In genomic region chr14:15437046-15437445, GRCm38 (mm10) we compare ENCODE assay signal across 8 mouse cellular contexts. TPM values are rescaled to one million over a fixed set of nuclear protein-coding genes. Genes with fewer than 3 reads are reported as not detected.
A peak's percentile ranks its signal among the peaks of the same experiment; 100 is the strongest.
DNase-seq lines count a peak whose midpoint lies in the region; ATAC-seq and TF ChIP-seq lines count a peak whose summit lies in the region.

No protein-coding gene starts in this region.

- H3K4me1 ChIP-seq in lung, embryonic 14.5 days (ENCODE audit: insufficient read depth), result no peaks in the 10 kb centered on the region
- H3K4me1 ChIP-seq in intestine, postnatal 0 days (replicated peaks; ENCODE audit: control insufficient read depth, insufficient read depth, low read length), result 0 out of 2 replicates have a peak, but pooled peaks cover 3% of the 10 kb centered on the region
- H3K4me1 ChIP-seq in small intestine, adult 2 months (ENCODE audit: control insufficient read depth, insufficient read depth, insufficient read length, low read length), result no peaks in the 10 kb centered on the region

- no peak for TF ChIP-seq POLR2A in small intestine, adult 2 months (IDR thresholded peaks at IDR 0.05; ENCODE audit: low read depth, low read length)

- WGBS in lung, embryonic 14.5 days, result 46% methylated on average over 4 of the region's 4 CpGs
- WGBS in intestine, postnatal 0 days, result 51% methylated on average over 4 of the region's 4 CpGs
- 54% methylated on average over 4 of the region's 4 CpGs for WGBS in small intestine, adult 2 months

- peaks cover 15% of the 10 kb centered on the region for H3K27me3 ChIP-seq in lung, embryonic 14.5 days (ENCODE audit: insufficient read depth, low read length)
- H3K27me3 ChIP-seq in intestine, postnatal 0 days (replicated peaks; ENCODE audit: control insufficient read depth, insufficient read depth, low read length), result peaks cover 9% of the 10 kb centered on the region; the same call in 1 of the 2 replicates
- no peaks in the 10 kb centered on the region for H3K27me3 ChIP-seq in small intestine, adult 2 months (ENCODE audit: control insufficient read depth, insufficient read depth, low read length)

- no peak overlapping the region; the same call in 1 of the 2 replicates for H3K4me3 ChIP-seq in lung, embryonic 14.5 days (ENCODE audit: low read depth, low read length)
- no peak overlapping the region; the same call in 1 of the 2 replicates for H3K4me3 ChIP-seq in intestine, postnatal 0 days (ENCODE audit: low read depth, low read length)
- H3K4me3 ChIP-seq in small intestine, adult 2 months (ENCODE audit: low read depth, low read length), result peak overlapping the region; percentile 49; the same call in 1 of the 2 replicates

- no peaks in the 10 kb centered on the region for H3K36me3 ChIP-seq in lung, embryonic 14.5 days (ENCODE audit: insufficient read depth)
- H3K36me3 ChIP-seq in intestine, postnatal 0 days (ENCODE audit: control insufficient read depth, insufficient read depth), result no peaks in the 10 kb centered on the region
- H3K36me3 ChIP-seq in small intestine, adult 2 months (ENCODE audit: control insufficient read depth, insufficient read depth, low read length), result no peaks in the 10 kb centered on the region

- ATAC-seq in lung, embryonic 14.5 days (ENCODE audit: insufficient read depth), result no peak
- no peak for ATAC-seq in intestine, postnatal 0 days

- TF ChIP-seq CTCF in lung, embryonic 14.5 days (IDR thresholded peaks at IDR 0.05; ENCODE audit: low read depth), result no peak
- TF ChIP-seq CTCF in intestine, postnatal 0 days (IDR thresholded peaks at IDR 0.05; ENCODE audit: low read depth), result no peak
- no peak for TF ChIP-seq CTCF in small intestine, adult 2 months (IDR thresholded peaks at IDR 0.05; ENCODE audit: extremely low read depth, insufficient read length, insufficient replicate concordance, low read depth, low read length)

- H3K4me2 ChIP-seq in lung, embryonic 14.5 days, result peak overlapping the region; percentile 91
- peak overlapping the region; percentile 80; the same call in 1 of the 2 replicates for H3K4me2 ChIP-seq in intestine, postnatal 0 days (replicated peaks; ENCODE audit: low read depth)

- no peaks in the 10 kb centered on the region for H3K9me3 ChIP-seq in lung, embryonic 14.5 days (ENCODE audit: low read depth, low read length)
- H3K9me3 ChIP-seq in intestine, postnatal 0 days (ENCODE audit: control insufficient read depth), result no peaks in the 10 kb centered on the region

- peak; percentile 43 for DNase-seq in cerebellum, adult 8-10 months
- DNase-seq in cerebellum, postnatal 10 days, result no peak
- DNase-seq in lung, embryonic 14.5 days, result no peak
- no peak for DNase-seq in lung, postnatal 10 days
- DNase-seq in MN1 (ENCODE audit: low spot score) (no peak), liver (no peak)

- no peak overlapping the region for H3K9ac ChIP-seq in lung, embryonic 14.5 days
- no peak overlapping the region for H3K9ac ChIP-seq in intestine, postnatal 0 days (ENCODE audit: low read depth, low read length)

- H3K27ac ChIP-seq in lung, embryonic 14.5 days (ENCODE audit: low read depth), result no peak overlapping the region
- H3K27ac ChIP-seq in intestine, postnatal 0 days (ENCODE audit: low read depth, low read length), result no peak overlapping the region
- no peak overlapping the region for H3K27ac ChIP-seq in small intestine, adult 2 months (ENCODE audit: insufficient read depth, low read depth, low read length)

RNA-seq across cellular contexts. Expression of gene Lrrc3b, which starts 1.7 kb away (rescaled TPM):
- polyA plus RNA-seq in lung, embryonic 14.5 days (2014; fragmentation: Nextera tagmentation; extraction: Ambion mirVana), result 2.5 and 3.0 TPM in 2 replicates
- 1.4 and 1.9 TPM in 2 replicates for polyA plus RNA-seq in intestine, postnatal 0 days (2015; fragmentation: Nextera tagmentation; extraction: Ambion mirVana)
- polyA plus RNA-seq in small intestine, adult 2 months (2012; rRNA removed), result 1.2 and 1.4 TPM in 2 replicates
